ENCODE assay signal across 8 mouse cellular contexts in genomic region chr5:110639459-110639858, GRCm38 (mm10). TPM values are rescaled to one million over a fixed set of nuclear protein-coding genes. Genes with fewer than 3 reads are reported as not detected.
A peak's percentile ranks its signal among the peaks of the same experiment; 100 is the strongest.
DNase-seq lines count a peak whose midpoint lies in the region; ATAC-seq and TF ChIP-seq lines count a peak whose summit lies in the region.

No protein-coding gene starts in this region.

- no peak overlapping the region for H3K4me2 ChIP-seq in midbrain, embryonic 15.5 days
- peak overlapping the region; percentile 26; the same call in 1 of the 2 replicates for H3K4me2 ChIP-seq in limb, embryonic 11.5 days (ENCODE audit: low read depth, severe bottlenecking)
- H3K4me2 ChIP-seq in midbrain, embryonic 16.5 days (ENCODE audit: low read length), result peak overlapping the region; percentile 23; the same call in 1 of the 2 replicates

- ATAC-seq in midbrain, embryonic 15.5 days (replicated peaks), result no peak
- peak; percentile 44; the same call in 1 of the 2 replicates for ATAC-seq in limb, embryonic 11.5 days (ENCODE audit: insufficient number of reproducible peaks, low FRiP score, low TSS enrichment, low read depth)
- ATAC-seq in midbrain, embryonic 16.5 days, result 0 out of 2 replicates have a peak, but pooled peaks have one; percentile 8

- peak; percentile 47; the same call in 1 of the 2 replicates for TF ChIP-seq CTCF in spleen, adult 2 months (IDR thresholded peaks at IDR 0.05; ENCODE audit: extremely low read depth, insufficient read depth, insufficient read length, insufficient replicate concordance)

- DNase-seq in midbrain, embryonic 10.5 days (ENCODE audit: low spot score), result peak; percentile 75
- DNase-seq in cerebellum, postnatal 4 days (ENCODE audit: low spot score in 2 of 2), result peak; percentile 57 to 72
- DNase-seq in heart, adult 11 months, result peak; percentile 95
- DNase-seq in kidney, adult 8-10 months, result peak; percentile 47 to 77
- DNase-seq in limb, embryonic 11.5 days (ENCODE audit: low spot score), result peak; percentile 82
- DNase-seq in spleen, adult 2 months (ENCODE audit: low read depth in 1 of 2, low spot score in 2 of 2), result peak; percentile 66 to 74

- no peak overlapping the region for H3K4me3 ChIP-seq in midbrain, embryonic 10.5 days
- no peak overlapping the region for H3K4me3 ChIP-seq in midbrain, embryonic 15.5 days
- H3K4me3 ChIP-seq in limb, embryonic 11.5 days (ENCODE audit: low read depth, low read length), result no peak overlapping the region
- no peak overlapping the region for H3K4me3 ChIP-seq in midbrain, embryonic 16.5 days (ENCODE audit: low read depth, low read length)
- peak overlapping the region; percentile 8; the same call in 1 of the 2 replicates for H3K4me3 ChIP-seq in spleen, adult 2 months (ENCODE audit: extremely low read depth, insufficient read depth, insufficient read length)

- H3K9ac ChIP-seq in midbrain, embryonic 15.5 days, result no peak overlapping the region
- peak overlapping the region; percentile 39; the same call in 1 of the 2 replicates for H3K9ac ChIP-seq in limb, embryonic 11.5 days (ENCODE audit: low read length)
- no peak overlapping the region for H3K9ac ChIP-seq in midbrain, embryonic 16.5 days (ENCODE audit: low read depth, low read length)

- no peak for TF ChIP-seq POLR2A in spleen, adult 2 months (IDR thresholded peaks at IDR 0.05; ENCODE audit: low read depth, low read length)

- H3K36me3 ChIP-seq in midbrain, embryonic 10.5 days, result no peaks in the 10 kb centered on the region
- no peaks in the 10 kb centered on the region for H3K36me3 ChIP-seq in midbrain, embryonic 15.5 days (replicated peaks)
- H3K36me3 ChIP-seq in limb, embryonic 11.5 days (ENCODE audit: control insufficient read depth, insufficient read depth, low read length), result no peaks in the 10 kb centered on the region
- no peaks in the 10 kb centered on the region for H3K36me3 ChIP-seq in midbrain, embryonic 16.5 days (ENCODE audit: control insufficient read depth, insufficient read depth, low read length)
- no peaks in the 10 kb centered on the region for H3K36me3 ChIP-seq in spleen, adult 2 months (ENCODE audit: control insufficient read depth, insufficient read depth, low read length)

- WGBS in midbrain, embryonic 10.5 days, result 24% methylated on average over 12 of the region's 12 CpGs
- 23% methylated on average over 12 of the region's 12 CpGs for WGBS in midbrain, embryonic 15.5 days
- 25% methylated on average over 12 of the region's 12 CpGs for WGBS in limb, embryonic 11.5 days
- 28% methylated on average over 12 of the region's 12 CpGs for WGBS in midbrain, embryonic 16.5 days
- 16% methylated on average over 12 of the region's 12 CpGs for WGBS in spleen, adult 2 months

- H3K9me3 ChIP-seq in midbrain, embryonic 10.5 days (replicated peaks), result peaks cover 10% of the 10 kb centered on the region; the same call in 1 of the 2 replicates
- no peaks in the 10 kb centered on the region for H3K9me3 ChIP-seq in midbrain, embryonic 15.5 days
- no peaks in the 10 kb centered on the region for H3K9me3 ChIP-seq in limb, embryonic 11.5 days (ENCODE audit: control insufficient read depth, low read length)
- H3K9me3 ChIP-seq in midbrain, embryonic 16.5 days (replicated peaks; ENCODE audit: control insufficient read depth, low read length, poor library complexity, severe bottlenecking), result no peaks in the 10 kb centered on the region

- no peaks in the 10 kb centered on the region for H3K27me3 ChIP-seq in midbrain, embryonic 10.5 days (ENCODE audit: low read depth, poor library complexity, severe bottlenecking)
- no peaks in the 10 kb centered on the region for H3K27me3 ChIP-seq in midbrain, embryonic 15.5 days (replicated peaks)
- H3K27me3 ChIP-seq in limb, embryonic 11.5 days (ENCODE audit: control insufficient read depth, insufficient read depth, low read length), result no peaks in the 10 kb centered on the region
- H3K27me3 ChIP-seq in midbrain, embryonic 16.5 days (ENCODE audit: control insufficient read depth, insufficient read depth, low read depth, low read length), result no peaks in the 10 kb centered on the region
- no peaks in the 10 kb centered on the region for H3K27me3 ChIP-seq in spleen, adult 2 months (ENCODE audit: control insufficient read depth, insufficient read depth, low read length)

- H3K27ac ChIP-seq in midbrain, embryonic 10.5 days (replicated peaks), result peak overlapping the region; percentile 64; the same call in 1 of the 2 replicates
- no peak overlapping the region for H3K27ac ChIP-seq in midbrain, embryonic 15.5 days
- H3K27ac ChIP-seq in limb, embryonic 11.5 days (replicated peaks; ENCODE audit: low read depth, low read length), result no peak overlapping the region
- no peak overlapping the region for H3K27ac ChIP-seq in midbrain, embryonic 16.5 days (ENCODE audit: low read length)
- no peak overlapping the region for H3K27ac ChIP-seq in spleen, adult 2 months (ENCODE audit: insufficient read depth, low read length)

- peaks cover 5% of the 10 kb centered on the region for H3K4me1 ChIP-seq in midbrain, embryonic 10.5 days
- H3K4me1 ChIP-seq in midbrain, embryonic 15.5 days, result no peaks in the 10 kb centered on the region
- no peaks in the 10 kb centered on the region for H3K4me1 ChIP-seq in limb, embryonic 11.5 days (ENCODE audit: control insufficient read depth, insufficient read depth, low read length)
- H3K4me1 ChIP-seq in midbrain, embryonic 16.5 days (ENCODE audit: control insufficient read depth, insufficient read depth, low read length), result no peaks in the 10 kb centered on the region
- no peaks in the 10 kb centered on the region for H3K4me1 ChIP-seq in spleen, adult 2 months (ENCODE audit: control insufficient read depth, insufficient read depth, insufficient read length)

RNA-seq across cellular contexts. Expression of gene Noc4l, which starts 13.8 kb away (rescaled TPM):
- 77.7 and 91.9 TPM in 2 replicates for polyA plus RNA-seq in midbrain, embryonic 10.5 days (2016; fragmentation: Nextera tagmentation; extraction: Ambion mirVana)
- 48.1 and 50.1 TPM in 2 replicates for polyA plus RNA-seq in midbrain, embryonic 15.5 days (2015; fragmentation: Nextera tagmentation; extraction: Ambion mirVana)
- 68.8 and 72.3 TPM in 2 replicates for polyA plus RNA-seq in limb, embryonic 11.5 days (2014; fragmentation: Nextera tagmentation; extraction: Ambion mirVana)
- polyA plus RNA-seq in midbrain, embryonic 16.5 days (2015; fragmentation: Nextera tagmentation; extraction: Ambion mirVana), result 46.0 and 47.6 TPM in 2 replicates
- polyA plus RNA-seq in spleen, adult 2 months (2012; rRNA removed), result 57.6 and 82.0 TPM in 2 replicates

RNA-seq across cellular contexts. Expression of gene Ddx51, which starts 13.8 kb away (rescaled TPM):
- polyA plus RNA-seq in midbrain, embryonic 10.5 days (2016; fragmentation: Nextera tagmentation; extraction: Ambion mirVana), result 31.0 and 33.1 TPM in 2 replicates
- 21.0 and 22.0 TPM in 2 replicates for polyA plus RNA-seq in midbrain, embryonic 15.5 days (2015; fragmentation: Nextera tagmentation; extraction: Ambion mirVana)
- 36.8 and 45.8 TPM in 2 replicates for polyA plus RNA-seq in limb, embryonic 11.5 days (2014; fragmentation: Nextera tagmentation; extraction: Ambion mirVana)
- 18.0 and 18.1 TPM in 2 replicates for polyA plus RNA-seq in midbrain, embryonic 16.5 days (2015; fragmentation: Nextera tagmentation; extraction: Ambion mirVana)
- polyA plus RNA-seq in spleen, adult 2 months (2012; rRNA removed), result 18.2 and 20.4 TPM in 2 replicates
